Mouse (Mus musculus): ENCODE data around the gene Pcare. TPM values are rescaled to one million over a fixed set of nuclear protein-coding genes. Genes with fewer than 3 reads are reported as not detected.

The Pcare gene
- polyA plus RNA-seq, 1 experiment from 2014 or later = 0.02 TPM

- no peak overlapping the region for H3K9ac ChIP-seq
- no peak overlapping the region for H3K4me2 ChIP-seq
- H3K27ac ChIP-seq = no peak overlapping the region
- ATAC-seq = no peak
- no peaks in the 10 kb centered on the region for H3K27me3 ChIP-seq (replicated peaks)
- H3K4me1 ChIP-seq = no peaks in the 10 kb centered on the region
- H3K36me3 ChIP-seq = no peaks in the 10 kb centered on the region
- no peak overlapping the region for H3K4me3 ChIP-seq
- H3K9me3 ChIP-seq (replicated peaks) = no peaks in the 10 kb centered on the region
Observed at GRCm38 (mm10) chr17:71720434-71720833, 32.3 kb downstream of the Pcare start.

GRCm38 (mm10) chr17:71717881-71718625 lies 34.6 kb downstream of the Pcare start:
- Histone ChIP-seq H3K9me3 (replicated peaks) (no peaks in the 10 kb centered on the region), H3K27ac (no peak overlapping the region), H3K4me1 (no peaks in the 10 kb centered on the region), H3K27me3 (replicated peaks) (no peaks in the 10 kb centered on the region), H3K4me3 (no peak overlapping the region), H3K9ac (no peak overlapping the region), H3K4me2 (no peak overlapping the region), H3K36me3 (no peaks in the 10 kb centered on the region)
- WGBS (ENCODE audit: insufficient replicate concordance) = 70% methylated on average over 8 of the region's 8 CpGs
- no peak for ATAC-seq

GRCm38 (mm10) chr17:71715034-71715433 lies 37.7 kb downstream of the Pcare start:
- 60% methylated on average over 3 of the region's 3 CpGs for WGBS (ENCODE audit: insufficient replicate concordance)
- Histone ChIP-seq H3K4me3 (no peak overlapping the region), H3K9me3 (replicated peaks) (no peaks in the 10 kb centered on the region), H3K27me3 (replicated peaks) (no peaks in the 10 kb centered on the region), H3K4me1 (no peaks in the 10 kb centered on the region), H3K4me2 (no peak overlapping the region), H3K27ac (no peak overlapping the region), H3K9ac (no peak overlapping the region), H3K36me3 (no peaks in the 10 kb centered on the region)
- ATAC-seq = no peak

- no peaks in the 10 kb centered on the region for H3K4me1 ChIP-seq
- H3K9ac ChIP-seq = no peak overlapping the region
- no peak overlapping the region for H3K4me3 ChIP-seq
- WGBS (ENCODE audit: insufficient replicate concordance) = 67% methylated on average over 6 of the region's 6 CpGs
- ATAC-seq = no peak
- H3K9me3 ChIP-seq (replicated peaks) = no peaks in the 10 kb centered on the region
- no peaks in the 10 kb centered on the region for H3K27me3 ChIP-seq (replicated peaks)
- H3K27ac ChIP-seq = no peak overlapping the region
- H3K36me3 ChIP-seq = no peaks in the 10 kb centered on the region
- no peak overlapping the region for H3K4me2 ChIP-seq
Observed at GRCm38 (mm10) chr17:71712279-71712678, 40.4 kb downstream of the Pcare start.

GRCm38 (mm10) chr17:71707715-71708114 lies 45.0 kb downstream of the Pcare start:
- Histone ChIP-seq H3K9ac (no peak overlapping the region), H3K4me2 (no peak overlapping the region), H3K27me3 (replicated peaks) (no peaks in the 10 kb centered on the region), H3K4me3 (no peak overlapping the region), H3K27ac (no peak overlapping the region), H3K36me3 (no peaks in the 10 kb centered on the region), H3K9me3 (replicated peaks) (no peaks in the 10 kb centered on the region), H3K4me1 (no peaks in the 10 kb centered on the region)
- ATAC-seq = no peak
- WGBS (ENCODE audit: insufficient replicate concordance) = 59% methylated on average over 4 of the region's 4 CpGs

- Histone ChIP-seq H3K36me3 (no peaks in the 10 kb centered on the region), H3K4me1 (no peaks in the 10 kb centered on the region), H3K27me3 (replicated peaks) (no peaks in the 10 kb centered on the region), H3K9ac (no peak overlapping the region), H3K4me2 (no peak overlapping the region), H3K4me3 (no peak overlapping the region), H3K9me3 (replicated peaks) (no peaks in the 10 kb centered on the region), H3K27ac (no peak overlapping the region)
- no peak for ATAC-seq
- 68% methylated on average over 14 of the region's 14 CpGs for WGBS (ENCODE audit: insufficient replicate concordance)
Observed at GRCm38 (mm10) chr17:71705550-71706480, 46.9 kb downstream of the Pcare start.

- Histone ChIP-seq H3K9ac (no peak overlapping the region), H3K4me2 (no peak overlapping the region), H3K9me3 (replicated peaks) (no peaks in the 10 kb centered on the region), H3K4me1 (no peaks in the 10 kb centered on the region), H3K27ac (no peak overlapping the region), H3K36me3 (no peaks in the 10 kb centered on the region), H3K27me3 (replicated peaks) (no peaks in the 10 kb centered on the region), H3K4me3 (no peak overlapping the region)
- 32% methylated on average over 1 of the region's 1 CpGs for WGBS (ENCODE audit: insufficient replicate concordance)
- no peak for ATAC-seq
Observed at GRCm38 (mm10) chr17:71705113-71705512, 47.6 kb downstream of the Pcare start.

- H3K36me3 ChIP-seq = no peaks in the 10 kb centered on the region
- no peak overlapping the region for H3K27ac ChIP-seq
- ATAC-seq = no peak
- H3K27me3 ChIP-seq (replicated peaks) = peaks cover 7% of the 10 kb centered on the region
- 77% methylated on average over 11 of the region's 11 CpGs for WGBS (ENCODE audit: insufficient replicate concordance)
- no peaks in the 10 kb centered on the region for H3K4me1 ChIP-seq
- no peaks in the 10 kb centered on the region for H3K9me3 ChIP-seq (replicated peaks)
- no peak overlapping the region for H3K4me2 ChIP-seq
- H3K4me3 ChIP-seq = no peak overlapping the region
- H3K9ac ChIP-seq = no peak overlapping the region
Observed at GRCm38 (mm10) chr17:71698619-71698956, 54.1 kb downstream of the Pcare start.

- ATAC-seq = no peak
- Histone ChIP-seq H3K4me1 (no peaks in the 10 kb centered on the region), H3K9ac (no peak overlapping the region), H3K9me3 (replicated peaks) (no peaks in the 10 kb centered on the region), H3K4me2 (no peak overlapping the region), H3K36me3 (no peaks in the 10 kb centered on the region), H3K27ac (no peak overlapping the region), H3K27me3 (replicated peaks) (peaks cover 7% of the 10 kb centered on the region), H3K4me3 (no peak overlapping the region)
- 65% methylated on average over 11 of the region's 11 CpGs for WGBS (ENCODE audit: insufficient replicate concordance)
Observed at GRCm38 (mm10) chr17:71697896-71698618, 54.6 kb downstream of the Pcare start.

GRCm38 (mm10) chr17:71696396-71696795 lies 56.3 kb downstream of the Pcare start:
- Histone ChIP-seq H3K4me3 (no peak overlapping the region), H3K4me1 (no peaks in the 10 kb centered on the region), H3K9me3 (replicated peaks) (no peaks in the 10 kb centered on the region), H3K27ac (no peak overlapping the region), H3K36me3 (no peaks in the 10 kb centered on the region), H3K27me3 (replicated peaks) (peaks cover 7% of the 10 kb centered on the region), H3K4me2 (no peak overlapping the region), H3K9ac (no peak overlapping the region)
- 82% methylated on average over 5 of the region's 5 CpGs for WGBS (ENCODE audit: insufficient replicate concordance)
- no peak for ATAC-seq

- Histone ChIP-seq H3K27ac (no peak overlapping the region), H3K4me1 (no peaks in the 10 kb centered on the region), H3K4me3 (no peak overlapping the region), H3K27me3 (replicated peaks) (peaks cover 7% of the 10 kb centered on the region), H3K36me3 (no peaks in the 10 kb centered on the region), H3K4me2 (no peak overlapping the region), H3K9me3 (replicated peaks) (no peaks in the 10 kb centered on the region), H3K9ac (no peak overlapping the region)
- ATAC-seq = no peak
- WGBS (ENCODE audit: insufficient replicate concordance) = 69% methylated on average over 15 of the region's 15 CpGs
Observed at GRCm38 (mm10) chr17:71695716-71696315, 56.9 kb downstream of the Pcare start.

GRCm38 (mm10) chr17:71695151-71695550 lies 57.5 kb downstream of the Pcare start:
- no peak overlapping the region for H3K27ac ChIP-seq
- ATAC-seq = no peak
- no peaks in the 10 kb centered on the region for H3K36me3 ChIP-seq
- H3K9ac ChIP-seq = no peak overlapping the region
- peaks cover 7% of the 10 kb centered on the region for H3K27me3 ChIP-seq (replicated peaks)
- 68% methylated on average over 8 of the region's 8 CpGs for WGBS (ENCODE audit: insufficient replicate concordance)
- H3K4me1 ChIP-seq = no peaks in the 10 kb centered on the region
- H3K4me3 ChIP-seq = no peak overlapping the region
- H3K9me3 ChIP-seq (replicated peaks) = no peaks in the 10 kb centered on the region
- H3K4me2 ChIP-seq = no peak overlapping the region

All from liver, embryonic 12.5 days (tissue).